Mouse (Mus musculus) hematopoietic stem cell, adult 5-6 weeks (primary cell): Measurements from ENCODE around the gene Slc1a7. TPM values are rescaled to one million over a fixed set of nuclear protein-coding genes. Genes with fewer than 3 reads are reported as not detected.

Experiments
- ATAC-seq, 2 experiments: fragments of 125-278 bp in 1 of 2; replicated peaks in 1 of 2; 2 replicates each; pipeline ENCODE4 v1.8.0; 2016 to 2017; ENCODE audit warnings: inconsistent platforms in 2 of 2, mild to moderate bottlenecking in 2 of 2, moderate number of reproducible peaks in 2 of 2, low read depth in 1 of 2, moderate TSS enrichment in 1 of 2; ENCODE audit not compliant: low FRiP score in 2 of 2, poor library complexity in 2 of 2, severe bottlenecking in 2 of 2, insufficient read depth in 1 of 2, low TSS enrichment in 1 of 2
- total RNA-seq: library from RNA; stranded (forward); fragments of 172-1452, 232-1000 nt; gene quantifications from 2 replicates; pipeline ENCODE4 v1.2.3, GENCODE M21; 2017

Gene Slc1a7
- total RNA-seq, 1 experiment from 2014 or later = not detected

DNA sequence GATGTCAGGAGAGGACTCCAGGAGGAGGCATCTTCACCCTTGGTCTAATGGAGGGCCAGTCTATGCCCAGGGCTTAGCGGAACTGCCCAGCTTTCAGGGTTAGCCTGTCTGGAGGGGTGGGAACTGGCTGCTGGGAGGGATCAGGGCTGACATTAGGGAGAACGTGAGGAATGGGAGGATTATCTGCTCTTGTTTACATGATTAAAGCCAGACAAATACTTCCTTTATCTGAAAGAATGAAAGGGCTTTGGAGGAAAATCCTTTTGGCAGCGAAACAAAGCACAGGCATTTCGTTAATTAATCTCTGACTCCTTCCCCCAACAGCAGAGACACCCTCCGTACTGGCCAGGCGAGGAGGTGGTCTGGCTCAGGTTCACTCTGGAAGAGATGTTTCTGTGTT is 23.7 kb downstream of the Slc1a7 start:
- no peak for ATAC-seq

DNA sequence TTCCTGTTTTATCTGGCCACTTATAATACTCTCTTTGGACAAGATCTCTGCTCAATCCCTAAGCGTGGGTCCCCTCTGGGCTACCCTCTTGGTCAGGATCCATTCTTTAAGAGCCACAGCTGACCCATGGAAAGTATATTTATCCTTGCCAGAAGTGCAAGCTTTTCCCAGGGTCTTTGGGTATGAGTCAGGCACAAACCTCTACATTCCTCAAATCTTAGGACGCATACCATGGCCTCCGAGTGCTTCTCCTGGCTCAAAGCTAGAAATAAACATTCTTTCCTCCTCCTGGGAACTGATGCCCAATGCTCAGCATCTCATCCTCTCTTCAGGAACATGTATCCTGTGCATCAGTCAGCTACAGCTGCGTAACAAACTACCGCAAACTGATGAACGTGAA is 26.9 kb downstream of the Slc1a7 start:
- ATAC-seq = no peak

DNA sequence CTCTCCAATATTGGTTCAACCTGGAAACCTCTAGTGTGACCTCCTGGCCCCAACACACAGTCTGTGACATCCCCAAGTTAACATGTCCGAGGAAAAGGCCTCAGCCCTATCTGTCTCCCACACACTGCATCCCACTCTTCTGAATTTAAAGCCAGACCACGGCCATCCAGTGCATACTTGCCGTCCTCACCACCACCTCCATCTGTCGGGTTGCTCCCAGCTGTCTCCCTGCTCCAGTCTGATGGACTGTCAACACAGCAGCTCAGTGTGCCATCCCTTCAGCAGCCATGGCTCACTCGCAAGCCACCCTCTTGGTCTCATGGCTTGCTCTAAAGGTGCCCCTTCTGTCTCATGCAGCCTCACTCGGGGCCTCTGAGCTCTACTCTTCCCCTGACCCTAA is 27.6 kb downstream of the Slc1a7 start:
- no peak for ATAC-seq

DNA sequence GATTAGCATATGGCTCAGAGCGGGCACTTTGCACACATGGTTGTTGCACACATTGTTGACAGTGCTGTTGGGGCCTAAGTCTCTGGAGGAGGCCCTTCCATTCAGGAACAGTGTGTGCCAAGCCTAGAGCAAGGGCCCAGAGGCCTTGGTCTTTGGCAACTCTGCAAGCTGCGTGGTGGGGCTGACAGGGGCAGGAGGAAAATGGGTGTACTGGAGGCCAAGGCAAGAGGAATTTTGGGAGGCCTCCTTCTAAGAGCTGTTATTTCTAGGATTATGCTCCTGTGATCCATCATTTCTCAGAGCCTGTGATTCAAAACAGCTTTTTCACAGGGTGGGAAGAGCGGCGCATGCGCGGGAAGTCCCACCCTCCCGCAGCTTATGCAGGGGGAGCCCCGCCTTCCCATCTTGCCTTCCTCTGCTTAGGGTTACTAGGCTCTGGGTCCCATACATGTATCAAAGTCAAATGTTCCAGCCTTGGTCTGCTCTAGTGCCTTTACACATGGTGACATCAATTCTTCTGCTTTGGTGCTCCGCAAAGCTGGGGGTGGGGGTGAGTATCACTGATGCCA is 28.4 kb downstream of the Slc1a7 start:
- ATAC-seq = no peak

DNA sequence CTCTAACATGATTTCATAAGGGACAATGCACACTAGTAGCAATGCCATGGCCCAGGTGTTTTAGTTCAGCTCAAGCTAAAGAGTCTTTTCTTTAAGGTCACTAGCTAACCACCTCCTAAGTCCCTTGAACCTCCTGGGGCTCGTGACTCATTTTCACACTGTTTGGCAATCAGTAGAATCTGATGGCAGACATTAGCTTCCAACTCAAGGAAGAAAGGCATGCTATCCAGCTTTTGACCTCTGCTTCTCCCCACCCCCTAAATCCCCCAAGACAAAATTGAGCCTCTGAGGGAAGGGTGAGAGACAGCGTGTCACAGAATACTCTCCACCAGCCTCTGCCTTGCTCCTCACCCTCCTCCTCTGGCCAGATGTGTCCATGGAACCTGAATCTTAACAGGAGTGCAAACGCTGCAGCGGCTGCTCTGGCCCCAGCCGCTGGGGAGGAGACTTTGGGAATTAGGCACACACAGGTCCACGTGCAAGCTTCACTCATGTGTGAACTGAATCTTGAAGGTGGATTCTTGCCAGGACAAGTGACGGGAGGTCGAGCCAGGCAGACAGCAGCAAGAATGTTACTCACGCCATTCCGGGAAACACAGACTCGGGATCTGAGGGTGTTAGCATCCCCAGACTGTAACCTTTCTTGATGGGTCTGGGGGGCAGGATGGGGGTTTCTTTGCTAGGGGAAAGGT is 30.7 kb downstream of the Slc1a7 start:
- ATAC-seq = no peak

DNA sequence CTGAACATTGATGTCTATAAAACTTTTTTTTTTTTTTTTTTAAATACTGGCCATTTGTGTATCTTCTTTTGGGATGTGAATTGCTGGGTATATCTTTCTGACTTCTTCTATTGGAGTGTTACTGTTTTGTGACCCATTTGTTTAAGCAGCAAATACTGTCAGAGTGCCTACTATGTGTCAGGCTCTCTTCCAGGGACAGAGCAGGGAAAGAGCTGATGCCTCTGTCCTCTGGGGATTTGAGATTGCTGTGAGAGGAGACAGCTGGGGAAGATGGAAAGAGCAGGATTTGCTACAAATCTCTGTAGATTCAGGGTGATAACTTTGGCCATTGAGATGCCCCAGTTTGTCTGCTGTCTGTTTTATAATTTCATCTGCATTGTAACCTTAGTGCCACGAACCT is 31.2 kb downstream of the Slc1a7 start:
- no peak for ATAC-seq

DNA sequence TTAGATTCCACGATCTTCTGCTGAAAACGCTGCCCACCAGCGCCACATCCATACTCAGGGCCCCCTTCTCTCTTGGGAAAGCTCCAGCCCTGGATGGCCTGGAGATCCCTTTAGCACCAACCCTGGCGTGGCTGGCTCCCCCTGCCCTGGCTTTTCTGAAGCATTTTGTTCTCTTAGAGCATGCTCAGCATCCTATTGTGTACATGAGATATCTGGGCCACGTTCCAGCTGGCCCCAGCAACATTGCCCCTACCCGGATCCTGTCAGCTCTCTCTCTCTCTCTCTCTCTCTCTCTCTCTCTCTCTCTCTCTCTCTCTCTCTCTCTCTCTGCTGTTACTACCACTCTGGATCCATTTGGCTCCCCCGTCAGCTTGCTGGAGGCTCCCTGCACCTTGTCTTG is 37.2 kb downstream of the Slc1a7 start:
- no peak for ATAC-seq

DNA sequence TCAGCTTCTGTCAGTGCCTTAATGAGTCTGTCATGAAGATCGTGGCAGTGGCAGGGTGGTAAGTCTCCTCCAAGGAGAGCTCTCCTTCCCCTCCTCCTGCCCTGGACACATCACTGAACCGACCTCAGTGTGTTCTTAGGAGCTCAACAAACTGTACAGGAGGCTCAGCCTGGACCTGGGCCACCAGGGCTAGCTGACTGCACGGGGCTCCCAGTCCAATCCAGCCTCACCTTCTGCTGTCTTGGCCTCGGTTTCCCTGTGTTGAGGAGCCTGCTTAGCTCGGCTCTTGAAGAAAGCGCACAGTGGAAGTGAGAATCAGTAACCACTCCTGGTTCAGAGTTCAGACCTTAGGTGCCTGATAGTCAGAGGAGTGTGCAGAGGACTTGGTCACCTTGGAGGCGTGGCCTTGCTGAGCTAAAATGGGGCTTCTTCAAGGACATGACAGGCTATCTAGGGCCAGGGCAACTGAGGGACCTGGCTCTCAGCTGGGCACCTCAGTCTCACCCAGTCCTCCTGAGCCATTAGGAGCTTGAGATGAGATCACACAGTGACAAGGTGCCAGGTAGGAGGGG is 39.5 kb downstream of the Slc1a7 start:
- ATAC-seq = no peak

- ATAC-seq = no peak
Measured at GRCm38 (mm10) chr4:108008541-108008940, 40.4 kb downstream of the Slc1a7 start.

- ATAC-seq = no peak
Measured at GRCm38 (mm10) chr4:108014466-108014865, 46.3 kb downstream of the Slc1a7 start.

DNA sequence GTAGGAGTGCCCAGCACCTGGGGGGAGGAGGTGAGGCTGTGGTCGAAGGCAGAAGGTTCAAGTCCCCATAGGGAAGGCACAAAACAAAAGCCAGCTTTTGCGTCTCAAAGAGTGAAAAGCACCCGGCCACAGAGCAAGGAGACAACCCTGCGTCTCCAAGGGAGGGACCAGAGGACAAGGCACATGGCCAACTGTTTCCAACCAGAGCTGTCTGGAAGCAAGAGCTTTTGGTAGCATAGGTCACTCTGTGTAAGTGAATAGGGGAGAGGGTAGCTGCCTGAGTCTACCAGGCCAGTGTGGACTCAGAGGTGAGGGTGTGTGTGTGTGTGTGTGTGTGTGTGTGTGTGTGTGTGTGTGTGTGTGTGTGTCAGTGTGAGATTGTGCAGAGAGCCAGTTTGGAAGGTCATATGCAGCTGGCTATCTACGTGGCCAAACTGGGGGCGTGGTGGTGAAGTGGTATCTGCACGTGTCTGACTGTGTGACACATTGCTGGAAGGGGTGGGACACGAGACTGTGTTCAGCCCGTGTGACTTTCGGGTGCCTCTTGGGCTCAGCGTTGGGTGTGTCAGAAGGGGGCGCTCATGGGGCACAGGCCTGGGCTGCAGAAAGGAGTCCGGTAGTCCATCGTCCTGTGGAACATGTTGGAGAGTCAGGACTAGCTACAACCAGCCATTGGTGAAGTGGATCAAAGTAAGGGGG is 47.1 kb downstream of the Slc1a7 start:
- no peak for ATAC-seq

DNA sequence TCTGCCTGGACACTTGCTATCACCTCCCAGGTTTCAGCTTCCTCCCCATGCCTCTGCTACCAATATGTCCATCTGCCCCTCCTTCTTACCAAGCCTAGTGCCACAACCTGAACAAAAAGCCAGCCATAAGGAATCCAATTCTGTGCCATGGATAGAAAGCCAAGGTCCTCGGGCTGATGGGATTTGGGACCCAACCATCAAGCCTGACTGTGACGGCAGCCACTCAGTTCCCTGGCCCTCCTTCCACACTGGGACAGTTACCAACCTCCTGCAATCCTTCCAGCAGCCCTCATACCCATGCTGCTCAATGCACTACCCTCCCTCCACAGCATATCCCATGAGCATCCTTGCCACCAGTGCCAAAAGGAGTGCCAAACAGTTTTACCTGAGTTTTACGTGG is 48.2 kb downstream of the Slc1a7 start:
- ATAC-seq = no peak

- no peak for ATAC-seq
Measured at GRCm38 (mm10) chr4:108017839-108018238, 49.7 kb downstream of the Slc1a7 start.

- no peak for ATAC-seq
Measured at GRCm38 (mm10) chr4:108018241-108018923, 50.2 kb downstream of the Slc1a7 start.

DNA sequence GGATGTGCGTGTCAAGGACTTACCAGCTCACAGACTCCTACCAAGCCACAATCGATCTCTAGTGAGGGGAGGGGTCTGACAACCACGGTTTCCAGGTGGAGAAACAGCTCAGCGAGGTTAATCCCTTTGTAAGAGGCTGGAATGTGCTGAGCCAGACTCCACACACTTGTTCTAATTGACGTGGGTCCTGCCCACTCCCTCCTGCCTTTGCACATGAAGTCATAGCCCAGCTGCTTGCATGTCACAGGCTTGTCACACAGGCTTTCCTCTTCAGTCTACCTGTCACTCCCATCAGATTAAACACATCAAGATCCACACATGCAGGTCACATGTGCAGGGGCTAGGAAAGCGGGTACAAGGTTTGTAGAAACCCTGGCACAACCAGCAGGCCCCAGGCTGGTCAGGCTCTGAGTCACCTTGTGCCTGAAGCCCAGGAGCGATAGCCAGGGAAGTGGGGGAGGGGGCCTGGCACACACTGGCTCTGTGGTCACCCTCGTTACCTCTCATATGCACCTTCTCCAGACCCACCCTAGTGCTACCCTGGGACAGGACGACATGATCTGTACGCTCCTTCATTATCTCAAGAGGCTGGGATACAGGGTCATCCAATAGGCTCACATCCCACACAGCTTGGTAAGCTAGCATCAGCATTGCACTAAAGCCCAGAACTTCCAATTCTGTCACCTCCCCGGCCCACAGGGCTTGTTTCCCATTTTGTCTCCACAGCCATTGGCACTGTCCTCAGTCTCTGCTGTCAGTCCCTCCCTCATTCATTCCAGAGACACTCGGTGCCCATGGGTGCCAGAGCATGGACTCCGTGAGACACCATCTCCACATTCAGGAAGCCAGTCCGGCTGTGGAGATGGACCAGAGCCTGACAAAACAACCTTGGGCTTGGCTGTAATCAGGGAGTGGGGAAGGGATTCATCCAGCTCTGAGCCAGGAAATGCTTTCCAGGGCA is 51.1 kb downstream of the Slc1a7 start:
- no peak for ATAC-seq

GRCm38 (mm10) chr4:108020178-108020577 is 52.0 kb downstream of the Slc1a7 start:
- ATAC-seq = no peak

DNA sequence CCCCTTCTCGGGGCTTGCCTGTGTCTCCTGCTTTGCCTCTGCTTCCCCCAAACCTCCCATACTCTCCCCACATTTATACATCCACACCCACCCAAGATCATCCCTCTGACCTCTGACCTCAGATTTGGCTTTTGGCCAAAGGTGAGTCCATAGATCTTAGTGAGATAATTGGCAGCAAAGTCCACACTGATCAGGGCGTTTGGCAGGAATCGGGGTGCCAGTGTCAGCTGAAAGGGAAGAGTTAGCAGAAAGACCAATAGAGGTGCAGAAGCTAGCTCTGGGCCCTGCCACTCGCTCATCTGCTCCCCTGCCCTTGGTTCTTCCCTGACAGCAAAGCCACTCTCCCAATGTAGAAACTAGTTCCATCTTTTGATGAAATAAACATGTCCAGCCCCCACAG is 55.1 kb downstream of the Slc1a7 start:
- ATAC-seq = no peak
